Mouse (Mus musculus): ENCODE measurements around the gene Plekhf1.
A peak's percentile ranks its signal among the peaks of the same experiment; 100 is the strongest.

The Plekhf1 gene

GRCm38 (mm10) chr7:38218631-38219367 is 9.0 kb downstream of the Plekhf1 start:
- no peak for DNase-seq (ENCODE audit: low read depth, low spot score)

GRCm38 (mm10) chr7:38217417-38218171 is 10.2 kb downstream of the Plekhf1 start:
- peak; percentile 59 for DNase-seq (ENCODE audit: low read depth, low spot score)

GRCm38 (mm10) chr7:38215697-38216096 is 12.1 kb downstream of the Plekhf1 start:
- DNase-seq (ENCODE audit: low read depth, low spot score): no peak

- DNase-seq (ENCODE audit: low read depth, low spot score): no peak
Observed at GRCm38 (mm10) chr7:38215281-38215680, 12.5 kb downstream of the Plekhf1 start.

- DNase-seq (ENCODE audit: low read depth, low spot score): no peak
Observed at GRCm38 (mm10) chr7:38214473-38215214, 13.2 kb downstream of the Plekhf1 start.

- DNase-seq (ENCODE audit: low read depth, low spot score): no peak
Observed at GRCm38 (mm10) chr7:38212651-38213062, 15.2 kb downstream of the Plekhf1 start.

GRCm38 (mm10) chr7:38209478-38210152 is 18.2 kb downstream of the Plekhf1 start:
- peak; percentile 76 for DNase-seq (ENCODE audit: low read depth, low spot score)

GRCm38 (mm10) chr7:38208969-38209368 is 18.8 kb downstream of the Plekhf1 start:
- no peak for DNase-seq (ENCODE audit: low read depth, low spot score)

GRCm38 (mm10) chr7:38206564-38206963 is 21.3 kb downstream of the Plekhf1 start:
- DNase-seq (ENCODE audit: low read depth, low spot score): no peak

- no peak for DNase-seq (ENCODE audit: low read depth, low spot score)
Observed at GRCm38 (mm10) chr7:38205801-38206200, 22.0 kb downstream of the Plekhf1 start.

- DNase-seq (ENCODE audit: low read depth, low spot score): peak; percentile 76
Observed at GRCm38 (mm10) chr7:38204314-38204713, 23.5 kb downstream of the Plekhf1 start.

- no peak for DNase-seq (ENCODE audit: low read depth, low spot score)
Observed at GRCm38 (mm10) chr7:38201290-38201658, 26.5 kb downstream of the Plekhf1 start.

GRCm38 (mm10) chr7:38200606-38201289 is 27.1 kb downstream of the Plekhf1 start:
- DNase-seq (ENCODE audit: low read depth, low spot score): peak; percentile 94

- no peak for DNase-seq (ENCODE audit: low read depth, low spot score)
Observed at GRCm38 (mm10) chr7:38199907-38200605, 27.8 kb downstream of the Plekhf1 start.

GRCm38 (mm10) chr7:38191571-38191970 is 36.2 kb downstream of the Plekhf1 start:
- peak; percentile 89 for DNase-seq (ENCODE audit: low read depth, low spot score)

GRCm38 (mm10) chr7:38191146-38191545 is 36.7 kb downstream of the Plekhf1 start:
- DNase-seq (ENCODE audit: low read depth, low spot score): no peak

GRCm38 (mm10) chr7:38190056-38190835 is 37.6 kb downstream of the Plekhf1 start:
- peak; percentile 65 for DNase-seq (ENCODE audit: low read depth, low spot score)

- DNase-seq (ENCODE audit: low read depth, low spot score): no peak
Observed at GRCm38 (mm10) chr7:38189136-38189982, 38.5 kb downstream of the Plekhf1 start.
